Mouse (Mus musculus) testis, postnatal 10 days (tissue): Measurements from ENCODE around the gene Fank1.
"Not testable (repeated sequence)": the region's sequence is repeated elsewhere in the genome, so short reads cannot be mapped to it uniquely, and the experiment has no call there.

Experiments
- DNase-seq: peaks from one replicate; pipeline ENCODE4 v3.0.0; 2021; ENCODE audit warnings: low spot score

The Fank1 gene

GRCm38 (mm10) chr7:133839546-133839945, 62.9 kb downstream of the Fank1 start:
- DNase-seq = no peak

- DNase-seq = no peak
Measured at GRCm38 (mm10) chr7:133842079-133842478, 65.4 kb downstream of the Fank1 start.

- DNase-seq = no peak
Measured at GRCm38 (mm10) chr7:133847175-133847574, 70.5 kb downstream of the Fank1 start.

- no peak for DNase-seq
Measured at GRCm38 (mm10) chr7:133848180-133848579, 71.5 kb downstream of the Fank1 start.

- DNase-seq = no peak
Measured at GRCm38 (mm10) chr7:133850735-133851134, 74.1 kb downstream of the Fank1 start.

GRCm38 (mm10) chr7:133856278-133856677, 79.6 kb downstream of the Fank1 start:
- DNase-seq = peak; percentile 79

- DNase-seq = no peak
Measured at GRCm38 (mm10) chr7:133858506-133858905, 81.8 kb downstream of the Fank1 start.

- DNase-seq = no peak
Measured at GRCm38 (mm10) chr7:133859548-133859947, 82.9 kb downstream of the Fank1 start.

GRCm38 (mm10) chr7:133862233-133862632, 85.6 kb downstream of the Fank1 start:
- DNase-seq = peak; percentile 60

- DNase-seq = no peak
Measured at GRCm38 (mm10) chr7:133862723-133863122, 86.1 kb downstream of the Fank1 start.

- DNase-seq = no peak
Measured at GRCm38 (mm10) chr7:133863151-133863550, 86.5 kb downstream of the Fank1 start.

- no peak for DNase-seq
Measured at GRCm38 (mm10) chr7:133863684-133864083, 87.0 kb downstream of the Fank1 start.

- DNase-seq = no peak
Measured at GRCm38 (mm10) chr7:133870265-133870664, 93.6 kb downstream of the Fank1 start.

- DNase-seq = peak; percentile 38
Measured at GRCm38 (mm10) chr7:133872701-133873100, 96.0 kb downstream of the Fank1 start.

GRCm38 (mm10) chr7:133876139-133876538, 99.5 kb downstream of the Fank1 start:
- peak; percentile 20 for DNase-seq

GRCm38 (mm10) chr7:133876646-133877342, 100.1 kb downstream of the Fank1 start:
- peak; percentile 31 for DNase-seq

GRCm38 (mm10) chr7:133879761-133880160, 103.1 kb downstream of the Fank1 start:
- DNase-seq = no peak

- not testable (repeated sequence) for DNase-seq
Measured at GRCm38 (mm10) chr7:133884759-133885431, 108.2 kb downstream of the Fank1 start.

GRCm38 (mm10) chr7:133888926-133889920, 112.6 kb downstream of the Fank1 start:
- DNase-seq = no peak

- DNase-seq = no peak
Measured at GRCm38 (mm10) chr7:133889986-133890385, 113.3 kb downstream of the Fank1 start.

- DNase-seq = no peak
Measured at GRCm38 (mm10) chr7:133891298-133891697, 114.6 kb downstream of the Fank1 start.

GRCm38 (mm10) chr7:133891796-133892195, 115.1 kb downstream of the Fank1 start:
- no peak for DNase-seq
